Comparison of ENCODE assay signal across 14 mouse cellular contexts in the genomic region with DNA sequence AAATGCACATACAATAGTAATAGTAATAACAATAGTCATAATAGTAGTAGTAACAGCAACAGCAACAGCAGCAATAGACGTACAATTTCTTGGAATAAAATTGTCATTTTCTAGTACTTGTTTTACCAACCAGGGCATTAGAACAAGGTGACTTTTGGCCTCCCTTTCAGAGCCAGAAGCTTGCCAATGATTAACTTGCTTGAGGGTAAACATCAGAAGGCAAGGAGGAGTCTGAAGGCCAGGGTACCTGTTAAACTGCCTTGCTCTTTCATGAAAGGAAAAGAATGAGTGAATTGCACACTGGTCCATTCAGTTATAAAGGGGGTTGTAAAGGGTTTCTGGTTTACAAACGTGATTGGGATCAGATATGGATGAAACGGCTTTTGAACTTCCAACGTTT.
DNase-seq lines count a peak whose midpoint lies in the region; ATAC-seq and TF ChIP-seq lines count a peak whose summit lies in the region.
"Had no signal": no experiment of that assay in that cellular context is flagged by ENCODE, and none has a peak within 500 bp of the region (broad histone marks: within the 10 kb centered on the region; RNA-seq: fewer than 3 reads in every experiment).

No protein-coding gene starts in this region.

- H3K4me1 ChIP-seq in intestine, embryonic 14.5 days (replicated peaks; ENCODE audit: control insufficient read depth, insufficient read depth, low read length): no peaks in the 10 kb centered on the region
- H3K4me1 ChIP-seq in intestine, postnatal 0 days (replicated peaks; ENCODE audit: control insufficient read depth, insufficient read depth, low read length): no peaks in the 10 kb centered on the region
- H3K4me1 ChIP-seq in kidney, postnatal 0 days (replicated peaks; ENCODE audit: insufficient read depth, low read length): 0 out of 2 replicates have a peak, but pooled peaks cover 3% of the 10 kb centered on the region
- H3K4me1 ChIP-seq in liver, embryonic 16.5 days (ENCODE audit: control insufficient read depth, low read depth, low read length): no peaks in the 10 kb centered on the region
- no peaks in the 10 kb centered on the region for H3K4me1 ChIP-seq in hindbrain, embryonic 11.5 days (replicated peaks; ENCODE audit: control insufficient read depth, insufficient read depth, low read length)
- H3K4me1 ChIP-seq: embryonic facial prominence, embryonic 12.5 days; megakaryocyte, embryonic 14.5 days; neural tube, embryonic 12.5 days had no signal

- H3K36me3 ChIP-seq in intestine, embryonic 14.5 days (ENCODE audit: control insufficient read depth, insufficient read depth, low read length): no peaks in the 10 kb centered on the region
- no peaks in the 10 kb centered on the region for H3K36me3 ChIP-seq in intestine, postnatal 0 days (ENCODE audit: control insufficient read depth, insufficient read depth)
- no peaks in the 10 kb centered on the region for H3K36me3 ChIP-seq in kidney, postnatal 0 days (ENCODE audit: insufficient read depth, low read length)
- no peaks in the 10 kb centered on the region for H3K36me3 ChIP-seq in liver, embryonic 16.5 days (ENCODE audit: control insufficient read depth, insufficient read depth)
- no peaks in the 10 kb centered on the region for H3K36me3 ChIP-seq in hindbrain, embryonic 11.5 days (ENCODE audit: control insufficient read depth, insufficient read depth, low read length)
- H3K36me3 ChIP-seq: embryonic facial prominence, embryonic 12.5 days; neural tube, embryonic 12.5 days had no signal

- no peak overlapping the region for H3K27ac ChIP-seq in intestine, embryonic 14.5 days (ENCODE audit: low read depth)
- H3K27ac ChIP-seq in intestine, postnatal 0 days (ENCODE audit: low read depth, low read length): no peak overlapping the region; the same call in 1 of the 2 replicates
- H3K27ac ChIP-seq in kidney, postnatal 0 days: peak overlapping the region; percentile 42; the same call in 1 of the 2 replicates
- H3K27ac ChIP-seq in liver, embryonic 16.5 days (ENCODE audit: low read length): no peak overlapping the region
- H3K27ac ChIP-seq in hindbrain, embryonic 11.5 days (ENCODE audit: low read depth, low read length): no peak overlapping the region
- H3K27ac ChIP-seq: embryonic facial prominence, embryonic 12.5 days; neural tube, embryonic 12.5 days had no signal

- no peaks in the 10 kb centered on the region for H3K27me3 ChIP-seq in intestine, embryonic 14.5 days (replicated peaks; ENCODE audit: control insufficient read depth, insufficient read depth, low read length)
- H3K27me3 ChIP-seq in intestine, postnatal 0 days (replicated peaks; ENCODE audit: control insufficient read depth, insufficient read depth, low read length): no peaks in the 10 kb centered on the region
- no peaks in the 10 kb centered on the region for H3K27me3 ChIP-seq in kidney, postnatal 0 days (ENCODE audit: insufficient read depth, low read length)
- no peaks in the 10 kb centered on the region for H3K27me3 ChIP-seq in liver, embryonic 16.5 days (ENCODE audit: control insufficient read depth, insufficient read depth, low read depth, low read length)
- H3K27me3 ChIP-seq in hindbrain, embryonic 11.5 days (ENCODE audit: control insufficient read depth, insufficient read depth, low read length): no peaks in the 10 kb centered on the region
- H3K27me3 ChIP-seq: embryonic facial prominence, embryonic 12.5 days; megakaryocyte, embryonic 14.5 days; neural tube, embryonic 12.5 days had no signal

- no peaks in the 10 kb centered on the region for H3K9me3 ChIP-seq in intestine, embryonic 14.5 days (ENCODE audit: control insufficient read depth, low read length)
- H3K9me3 ChIP-seq in intestine, postnatal 0 days (ENCODE audit: control insufficient read depth): no peaks in the 10 kb centered on the region
- H3K9me3 ChIP-seq in kidney, postnatal 0 days (replicated peaks; ENCODE audit: low read length): no peaks in the 10 kb centered on the region
- no peaks in the 10 kb centered on the region for H3K9me3 ChIP-seq in liver, embryonic 16.5 days (replicated peaks; ENCODE audit: control insufficient read depth, low read length)
- no peaks in the 10 kb centered on the region for H3K9me3 ChIP-seq in hindbrain, embryonic 11.5 days (ENCODE audit: control insufficient read depth, low read length)
- H3K9me3 ChIP-seq: embryonic facial prominence, embryonic 12.5 days; neural tube, embryonic 12.5 days had no signal

- ATAC-seq in intestine, embryonic 14.5 days (replicated peaks; ENCODE audit: low FRiP score, low TSS enrichment, low read depth): peak; percentile 83
- peak; percentile 83 for ATAC-seq in intestine, postnatal 0 days
- ATAC-seq in kidney, postnatal 0 days (replicated peaks; ENCODE audit: low FRiP score, low read depth): peak; percentile 75; the same call in 1 of the 2 replicates
- peak; percentile 67 for ATAC-seq in liver, embryonic 16.5 days (ENCODE audit: low read depth)
- no peak for ATAC-seq in hindbrain, embryonic 11.5 days (ENCODE audit: low FRiP score)

- H3K9ac ChIP-seq in intestine, embryonic 14.5 days (ENCODE audit: low read length): no peak overlapping the region
- H3K9ac ChIP-seq in intestine, postnatal 0 days (ENCODE audit: low read depth, low read length): no peak overlapping the region
- no peak overlapping the region for H3K9ac ChIP-seq in kidney, postnatal 0 days (ENCODE audit: low read depth, low read length)
- H3K9ac ChIP-seq in liver, embryonic 16.5 days (ENCODE audit: low read depth, low read length): no peak overlapping the region
- no peak overlapping the region for H3K9ac ChIP-seq in hindbrain, embryonic 11.5 days (ENCODE audit: low read depth, low read length)
- H3K9ac ChIP-seq: embryonic facial prominence, embryonic 12.5 days; neural tube, embryonic 12.5 days had no signal

- no peak for TF ChIP-seq CTCF in intestine, postnatal 0 days (IDR thresholded peaks at IDR 0.05; ENCODE audit: low read depth)
- TF ChIP-seq CTCF in kidney, postnatal 0 days (IDR thresholded peaks at IDR 0.05; ENCODE audit: low read depth): no peak

- no peak overlapping the region for H3K4me2 ChIP-seq in intestine, embryonic 14.5 days (ENCODE audit: low read length)
- peak overlapping the region; percentile 45; the same call in 1 of the 2 replicates for H3K4me2 ChIP-seq in intestine, postnatal 0 days (replicated peaks; ENCODE audit: low read depth)
- no peak overlapping the region for H3K4me2 ChIP-seq in kidney, postnatal 0 days (ENCODE audit: low read length)
- H3K4me2 ChIP-seq in liver, embryonic 16.5 days (ENCODE audit: low read depth, low read length): no peak overlapping the region
- H3K4me2 ChIP-seq in hindbrain, embryonic 11.5 days (replicated peaks; ENCODE audit: low read depth, low read length): no peak overlapping the region
- H3K4me2 ChIP-seq: embryonic facial prominence, embryonic 12.5 days; neural tube, embryonic 12.5 days had no signal

- H3K4me3 ChIP-seq in intestine, embryonic 14.5 days (ENCODE audit: low read depth, low read length): no peak overlapping the region
- no peak overlapping the region for H3K4me3 ChIP-seq in intestine, postnatal 0 days (ENCODE audit: low read depth, low read length)
- no peak overlapping the region for H3K4me3 ChIP-seq in kidney, postnatal 0 days (replicated peaks; ENCODE audit: low read depth, low read length)
- H3K4me3 ChIP-seq in liver, embryonic 16.5 days (ENCODE audit: low read depth, low read length): no peak overlapping the region
- no peak overlapping the region for H3K4me3 ChIP-seq in hindbrain, embryonic 11.5 days (ENCODE audit: low read depth, low read length)
- H3K4me3 ChIP-seq: embryonic facial prominence, embryonic 12.5 days; megakaryocyte, embryonic 14.5 days; neural tube, embryonic 12.5 days had no signal

- 63% methylated on average over 4 of the region's 4 CpGs for WGBS in intestine, embryonic 14.5 days
- 42% methylated on average over 4 of the region's 4 CpGs for WGBS in intestine, postnatal 0 days
- WGBS in kidney, postnatal 0 days: 60% methylated on average over 4 of the region's 4 CpGs
- WGBS in liver, embryonic 16.5 days (ENCODE audit: insufficient replicate concordance): 49% methylated on average over 4 of the region's 4 CpGs
- WGBS in hindbrain, embryonic 11.5 days: 83% methylated on average over 4 of the region's 4 CpGs

- no peak for DNase-seq in intestine, embryonic 14.5 days (ENCODE audit: low spot score)
- peak; percentile 43 for DNase-seq in kidney, postnatal 0 days (ENCODE audit: low spot score)
- no peak for DNase-seq in heart, adult 9 months (ENCODE audit: low spot score in 2 of 2)
- DNase-seq in frontal cortex, postnatal 10 days (ENCODE audit: low spot score in 2 of 2): no peak
- no peak for DNase-seq in adrenal gland, adult 18-20 months (ENCODE audit: low spot score in 2 of 2)
- DNase-seq in hindbrain, embryonic 11.5 days (ENCODE audit: low spot score): no peak
- DNase-seq: cerebellum, adult 11-12 months; gastrocnemius, postnatal 10 days; right cerebral cortex, postnatal 4 days had no signal
